Mouse (Mus musculus) heart, embryonic 14.5 days (tissue): ENCODE measurements around the gene Lck. TPM values are rescaled to one million over a fixed set of nuclear protein-coding genes. Genes with fewer than 3 reads are reported as not detected.

Experiments
- ATAC-seq: fragments of 200-750 bp; cut with Nextera tagmentation; 2 replicates; pipeline ENCODE4 v1.8.0; 2017; ENCODE audit warnings: low read depth, moderate TSS enrichment; ENCODE audit not compliant: insufficient number of reproducible peaks, insufficient read depth, low FRiP score
- H3K27ac ChIP-seq, 2 experiments: fragments of 200-500 bp in 1 of 2; fragments of 300-500 bp in 1 of 2; sonication (generic) in 1 of 2; replicated peaks in 1 of 2; 2 replicates each; pipeline ENCODE4 v1.5.1; 2012 to 2014; ENCODE audit warnings: low read depth in 2 of 2, low read length in 2 of 2, control low read depth in 1 of 2, mild to moderate bottlenecking in 1 of 2, mixed read lengths in 1 of 2; ENCODE audit not compliant: control insufficient read depth in 1 of 2, insufficient read depth in 1 of 2
- H3K27me3 ChIP-seq: fragments of 300-500 bp; sonication (generic); 2 replicates; pipeline ENCODE4 v1.6.1; 2014; ENCODE audit warnings: mild to moderate bottlenecking, low read length, control low read depth; ENCODE audit not compliant: control insufficient read depth, insufficient read depth
- H3K36me3 ChIP-seq: fragments of 300-500 bp; sonication (generic); 2 replicates; pipeline ENCODE4 v1.6.1; 2014; ENCODE audit warnings: mild to moderate bottlenecking, control low read depth, low read length, mixed read lengths; ENCODE audit not compliant: control insufficient read depth, insufficient read depth
- H3K4me1 ChIP-seq, 2 experiments: fragments of 200-500 bp in 1 of 2; fragments of 300-500 bp in 1 of 2; sonication (generic) in 1 of 2; 2 replicates each; pipeline ENCODE4 v1.6.1; 2012 to 2014; ENCODE audit warnings: low read length in 2 of 2, control low read depth in 1 of 2, mixed read lengths in 1 of 2; ENCODE audit not compliant: control insufficient read depth in 2 of 2, insufficient read depth in 2 of 2
- H3K4me2 ChIP-seq: fragments of 300-500 bp; sonication (generic); 2 replicates; pipeline ENCODE4 v1.6.1; 2014; ENCODE audit warnings: mild to moderate bottlenecking, low read length
- H3K4me3 ChIP-seq, 2 experiments: fragments of 200-500 bp in 1 of 2; fragments of 300-500 bp in 1 of 2; sonication (generic) in 1 of 2; 2 replicates each; pipeline ENCODE4 v1.5.1; 2012 to 2014; ENCODE audit warnings: low read length in 2 of 2, mild to moderate bottlenecking in 2 of 2, control low read depth in 1 of 2, low read depth in 1 of 2, moderate library complexity in 1 of 2; ENCODE audit not compliant: control insufficient read depth in 1 of 2, insufficient read depth in 1 of 2
- H3K9ac ChIP-seq: fragments of 300-500 bp; sonication (generic); 2 replicates; pipeline ENCODE4 v1.6.1; 2014; ENCODE audit warnings: mild to moderate bottlenecking, low read length
- H3K9me3 ChIP-seq: fragments of 300-500 bp; sonication (generic); 2 replicates; pipeline ENCODE4 v1.6.1; 2016; ENCODE audit warnings: low read length, control low read depth; ENCODE audit not compliant: control insufficient read depth
- WGBS: fragments of 180-500 bp; shearing (Covaris S2); extraction: QIAGEN DNeasy Blood & Tissue Kit; methylation state at CpG from one replicate; pipeline ENCODE4 v1.1.7; 2014; 5-methylcytosine and 5-hydroxymethylcytosine counted together
- polyA plus RNA-seq: library from polyadenylated mRNA; unstranded; fragments of >200 nt; fragmentation: Nextera tagmentation; extraction: Ambion mirVana; gene quantifications from 2 replicates; pipeline ENCODE4 v1.2.1, GENCODE M21; 2014

The Lck gene
- polyA plus RNA-seq, 1 experiment from 2014 or later: 2.6 TPM

- no peaks in the 10 kb centered on the region for H3K9me3 ChIP-seq
- peaks cover 27% of the 10 kb centered on the region for H3K36me3 ChIP-seq
- H3K27ac ChIP-seq: peak overlapping the region in 1 of 2 experiments; percentile 82; a peak in 1 of 4 replicates
- ATAC-seq: no peak
- H3K4me3 ChIP-seq: peak overlapping the region; percentile 66 to 71
- 95% methylated on average over 5 of the region's 5 CpGs for WGBS
- peak overlapping the region; percentile 94 for H3K4me2 ChIP-seq
- H3K27me3 ChIP-seq: no peaks in the 10 kb centered on the region
- H3K9ac ChIP-seq: peak overlapping the region; percentile 86
- H3K4me1 ChIP-seq: peaks cover 16 to 24% of the 10 kb centered on the region in 2 experiments
Observed at GRCm38 (mm10) chr4:129618031-129618430, 44.6 kb upstream of the Lck start.

DNA sequence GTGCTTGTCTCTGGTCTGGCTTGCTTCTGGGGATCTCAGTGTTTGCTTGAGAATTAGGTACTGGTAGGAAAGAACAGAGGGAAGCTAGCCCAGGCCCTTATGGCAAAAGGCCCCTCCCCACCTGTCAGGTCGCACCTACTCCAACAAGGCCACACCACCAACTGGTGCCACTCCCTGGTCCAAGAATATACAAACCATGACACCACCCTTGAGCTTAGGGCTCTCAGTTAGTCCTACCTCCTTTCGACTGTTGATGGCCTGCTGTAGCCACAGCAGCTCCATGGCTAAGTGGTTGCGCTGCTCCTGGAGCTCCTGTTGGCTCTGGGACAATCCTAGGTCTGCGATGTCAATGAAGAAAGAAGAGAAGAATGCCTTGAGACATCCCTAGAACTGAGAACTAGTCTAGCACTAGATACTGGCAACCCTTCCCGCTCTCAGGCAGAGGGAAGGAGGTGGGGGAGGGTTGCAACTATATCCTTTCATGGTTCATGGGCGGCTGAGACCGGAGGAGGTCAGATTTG lies 43.7 kb upstream of the Lck start:
- no peak for ATAC-seq
- peaks cover 27% of the 10 kb centered on the region for H3K36me3 ChIP-seq
- H3K9ac ChIP-seq: no peak overlapping the region
- no peaks in the 10 kb centered on the region for H3K9me3 ChIP-seq
- no peak overlapping the region for H3K4me3 ChIP-seq
- peaks cover 8 to 16% of the 10 kb centered on the region in 2 experiments; a peak in 3 of 4 replicates for H3K4me1 ChIP-seq
- H3K27me3 ChIP-seq: no peaks in the 10 kb centered on the region
- H3K27ac ChIP-seq: no peak overlapping the region
- WGBS: 94% methylated on average over 7 of the region's 7 CpGs
- H3K4me2 ChIP-seq: no peak overlapping the region

- no peak overlapping the region for H3K9ac ChIP-seq
Observed at GRCm38 (mm10) chr4:129616631-129617030, 43.2 kb upstream of the Lck start.

DNA sequence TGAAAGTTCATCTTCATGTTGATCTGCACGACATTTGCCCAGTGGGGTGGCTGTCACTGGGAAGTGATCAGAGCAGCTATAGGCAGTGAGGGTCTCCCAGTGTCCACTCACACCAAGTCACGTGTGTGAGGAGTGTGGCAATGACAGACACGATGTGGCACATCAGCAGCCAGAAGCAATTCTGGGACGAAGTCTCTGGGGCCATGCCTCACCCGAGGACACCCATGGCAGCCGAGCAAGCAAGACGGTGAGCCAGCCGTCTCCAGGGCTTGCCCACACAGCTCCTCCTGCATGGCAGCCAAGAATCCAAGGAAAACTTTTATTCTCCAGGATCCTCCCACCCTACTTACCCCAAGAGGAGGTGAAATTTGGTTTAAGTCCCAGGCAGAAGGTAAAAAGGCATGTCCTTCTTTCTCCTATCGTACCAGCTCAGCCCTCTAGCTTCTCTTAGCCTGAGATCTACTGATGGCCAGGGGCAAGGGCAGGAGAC lies 42.4 kb upstream of the Lck start:
- no peak for ATAC-seq
- Histone ChIP-seq H3K27me3 (no peaks in the 10 kb centered on the region), H3K36me3 (peaks cover 27% of the 10 kb centered on the region), H3K4me2 (no peak overlapping the region), H3K9ac (no peak overlapping the region), H3K4me3 (no peak overlapping the region), H3K4me1 (peaks cover 8 to 16% of the 10 kb centered on the region in 2 experiments; a peak in 3 of 4 replicates), H3K27ac (no peak overlapping the region), H3K9me3 (no peaks in the 10 kb centered on the region)
- 86% methylated on average over 9 of the region's 9 CpGs for WGBS

More at GRCm38 (mm10) chr4:129616631-129617030, 43.2 kb upstream of the Lck start:
- Histone ChIP-seq H3K27ac (no peak overlapping the region), H3K4me2 (no peak overlapping the region), H3K9me3 (no peaks in the 10 kb centered on the region), H3K27me3 (no peaks in the 10 kb centered on the region), H3K4me1 (peaks cover 8 to 16% of the 10 kb centered on the region in 2 experiments; a peak in 3 of 4 replicates), H3K36me3 (peaks cover 27% of the 10 kb centered on the region), H3K4me3 (no peak overlapping the region)
- WGBS: 90% methylated on average over 3 of the region's 3 CpGs
- no peak for ATAC-seq

- H3K4me3 ChIP-seq: no peak within 1 kb of the TSS
- no peaks in the 10 kb centered on the region for H3K27me3 ChIP-seq
- peaks cover 8 to 16% of the 10 kb centered on the region in 2 experiments; a peak in 3 of 4 replicates for H3K4me1 ChIP-seq
- H3K4me2 ChIP-seq: no peak within 1 kb of the TSS
- H3K9me3 ChIP-seq: no peaks in the 10 kb centered on the region
- 0 out of 4 replicates have a peak within 1 kb of the TSS, but pooled peaks have one; percentile 14 to 39 for H3K27ac ChIP-seq
- 71% methylated on average over 6 of the region's 6 CpGs for WGBS
- no peak within 1 kb of the TSS for H3K9ac ChIP-seq
- peaks cover 23% of the 10 kb centered on the region for H3K36me3 ChIP-seq
- ATAC-seq: no peak
Observed at GRCm38 (mm10) chr4:129614093-129614492, 40.7 kb upstream of the Lck start, which contains the start of gene Dcdc2b. Gene Dcdc2b (minus strand): TSS chr4:129614257.

DNA sequence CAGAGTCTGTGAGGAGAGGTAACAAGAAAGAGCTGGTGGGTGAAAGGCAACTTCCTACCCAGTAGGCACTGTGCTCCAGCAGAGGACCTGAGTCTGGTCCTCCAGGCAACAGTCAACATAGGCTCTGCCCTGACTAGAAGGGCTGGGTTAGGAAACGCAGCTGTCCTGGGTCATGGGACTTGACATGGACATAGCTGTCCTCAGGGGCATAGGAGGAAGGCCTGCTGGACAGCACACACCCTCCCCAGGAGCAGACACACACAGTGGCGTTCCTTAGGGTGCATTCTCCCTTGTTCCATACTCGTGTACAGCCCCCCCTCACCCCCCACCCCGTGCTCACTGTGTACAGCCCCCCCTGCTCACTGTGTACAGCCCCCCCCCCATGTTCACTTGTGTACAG lies 37.0 kb upstream of the Lck start:
- no peak overlapping the region for H3K27ac ChIP-seq
- H3K4me3 ChIP-seq: no peak overlapping the region
- H3K9ac ChIP-seq: no peak overlapping the region
- H3K4me1 ChIP-seq: peaks cover 7 to 13% of the 10 kb centered on the region in 2 experiments; a peak in 3 of 4 replicates
- ATAC-seq: 0 out of 2 replicates have a peak, but pooled peaks have one; percentile 8
- H3K27me3 ChIP-seq: no peaks in the 10 kb centered on the region
- H3K4me2 ChIP-seq: no peak overlapping the region
- H3K9me3 ChIP-seq: no peaks in the 10 kb centered on the region
- 69% methylated on average over 4 of the region's 4 CpGs for WGBS
- H3K36me3 ChIP-seq: peaks cover 32% of the 10 kb centered on the region

DNA sequence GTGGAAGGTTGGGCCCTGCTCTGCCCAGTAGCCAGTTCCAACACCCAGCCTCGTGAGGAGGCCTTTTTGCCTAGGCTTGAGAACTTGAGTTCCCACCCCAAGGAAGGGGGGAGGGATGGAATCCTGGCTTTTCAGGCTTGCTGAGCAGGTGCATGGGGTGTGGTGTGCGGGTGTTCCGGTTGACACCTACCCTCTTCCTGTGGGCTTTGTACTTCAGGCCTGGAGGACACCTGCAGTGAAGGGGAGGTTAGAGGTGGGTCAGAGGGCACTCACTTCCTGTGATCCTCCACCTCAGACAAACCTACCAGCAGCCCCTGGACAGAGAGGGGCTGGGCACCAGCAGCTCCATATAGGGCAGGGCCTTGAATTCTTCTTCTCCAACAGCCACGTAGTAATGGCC lies 36.6 kb upstream of the Lck start:
- Histone ChIP-seq H3K4me1 (peaks cover 7 to 13% of the 10 kb centered on the region in 2 experiments; a peak in 3 of 4 replicates), H3K9ac (no peak overlapping the region), H3K4me2 (no peak overlapping the region), H3K27me3 (no peaks in the 10 kb centered on the region), H3K27ac (no peak overlapping the region), H3K36me3 (peaks cover 35% of the 10 kb centered on the region), H3K4me3 (no peak overlapping the region), H3K9me3 (no peaks in the 10 kb centered on the region)
- 74% methylated on average over 4 of the region's 4 CpGs for WGBS
- ATAC-seq: no peak
